Mouse (Mus musculus): ENCODE data around the gene Ptgds.

Gene Ptgds

GRCm38 (mm10) chr2:25469969-25470368 lies at the start of gene Ptgds:
TSS of gene Ptgds (minus strand) at chr2:25470046.
- no peak for DNase-seq

GRCm38 (mm10) chr2:25509912-25510311 lies 40.1 kb upstream of the Ptgds start:
- no peak for DNase-seq

- peak; percentile 41 for DNase-seq
These were observed 37.1 kb upstream of the Ptgds start for GRCm38 (mm10) chr2:25506964-25507363.

GRCm38 (mm10) chr2:25505860-25506259 lies 36.0 kb upstream of the Ptgds start:
- no peak for DNase-seq

- DNase-seq, result no peak
These were observed 35.2 kb upstream of the Ptgds start for GRCm38 (mm10) chr2:25505000-25505399.

GRCm38 (mm10) chr2:25504538-25504937 lies 34.7 kb upstream of the Ptgds start:
- no peak for DNase-seq

- DNase-seq, result no peak
These were observed 32.9 kb upstream of the Ptgds start for GRCm38 (mm10) chr2:25502726-25503125.

GRCm38 (mm10) chr2:25501593-25502486 lies 32.0 kb upstream of the Ptgds start, which contains the start of gene C8g:
TSS of gene C8g (minus strand) at chr2:25501719.
- DNase-seq, result peak; percentile 36

GRCm38 (mm10) chr2:25500576-25501405 lies 30.9 kb upstream of the Ptgds start, which contains the start of gene Fbxw5:
TSS of gene Fbxw5 (plus strand) at chr2:25500750.
- peak; percentile 92 for DNase-seq

GRCm38 (mm10) chr2:25500071-25500575 lies 30.3 kb upstream of the Ptgds start:
- DNase-seq, result peak; percentile 26

GRCm38 (mm10) chr2:25498622-25499478 lies 29.0 kb upstream of the Ptgds start:
- no peak for DNase-seq

- no peak for DNase-seq
These were observed 28.2 kb upstream of the Ptgds start for GRCm38 (mm10) chr2:25497846-25498575.

GRCm38 (mm10) chr2:25496462-25496861 lies 26.6 kb upstream of the Ptgds start:
- DNase-seq, result peak; percentile 31

GRCm38 (mm10) chr2:25493476-25493961 lies 23.7 kb upstream of the Ptgds start, which contains the start of gene Lcn12:
TSS of gene Lcn12 (minus strand) at chr2:25493911.
- no peak for DNase-seq

- DNase-seq, result no peak
These were observed 23.1 kb upstream of the Ptgds start for GRCm38 (mm10) chr2:25492988-25493387.

- no peak for DNase-seq
These were observed 18.8 kb upstream of the Ptgds start for GRCm38 (mm10) chr2:25488671-25489068.

GRCm38 (mm10) chr2:25487965-25488670 lies 18.3 kb upstream of the Ptgds start:
- no peak for DNase-seq

- peak; percentile 56 for DNase-seq
These were observed 15.2 kb upstream of the Ptgds start for GRCm38 (mm10) chr2:25484901-25485647.

GRCm38 (mm10) chr2:25482969-25483368 lies 13.1 kb upstream of the Ptgds start:
- peak; percentile 66 for DNase-seq

- no peak for DNase-seq
These were observed 10.7 kb upstream of the Ptgds start for GRCm38 (mm10) chr2:25480541-25480940.

All from kidney, postnatal 10 days (tissue).